Mouse (Mus musculus): ENCODE data around the gene Actr6.

Actr6 gene

GRCm38 (mm10) chr10:89732001-89732794, at the start of gene Actr6:
Gene Actr6 (minus strand): TSS chr10:89732295.
- DNase-seq (ENCODE audit: extremely low read depth, insufficient read length, low spot score): peak; percentile 82

- no peak for DNase-seq (ENCODE audit: extremely low read depth, insufficient read length, low spot score)
Observed at GRCm38 (mm10) chr10:89776029-89776428, 43.9 kb upstream of the Actr6 start.

GRCm38 (mm10) chr10:89771894-89772293, 39.8 kb upstream of the Actr6 start:
- no peak for DNase-seq (ENCODE audit: extremely low read depth, insufficient read length, low spot score)

- DNase-seq (ENCODE audit: extremely low read depth, insufficient read length, low spot score): no peak
Observed at GRCm38 (mm10) chr10:89769096-89769495, 37.0 kb upstream of the Actr6 start.

GRCm38 (mm10) chr10:89768352-89769020, 36.4 kb upstream of the Actr6 start:
- no peak for DNase-seq (ENCODE audit: extremely low read depth, insufficient read length, low spot score)

GRCm38 (mm10) chr10:89765790-89766714, 34.0 kb upstream of the Actr6 start:
- DNase-seq (ENCODE audit: extremely low read depth, insufficient read length, low spot score): no peak

- no peak for DNase-seq (ENCODE audit: extremely low read depth, insufficient read length, low spot score)
Observed at GRCm38 (mm10) chr10:89764457-89765121, 32.5 kb upstream of the Actr6 start.

GRCm38 (mm10) chr10:89760772-89761171, 28.7 kb upstream of the Actr6 start:
- DNase-seq (ENCODE audit: extremely low read depth, insufficient read length, low spot score): no peak

- no peak for DNase-seq (ENCODE audit: extremely low read depth, insufficient read length, low spot score)
Observed at GRCm38 (mm10) chr10:89755231-89755630, 23.1 kb upstream of the Actr6 start.

GRCm38 (mm10) chr10:89751069-89751468, 19.0 kb upstream of the Actr6 start:
- DNase-seq (ENCODE audit: extremely low read depth, insufficient read length, low spot score): no peak

- peak; percentile 19 for DNase-seq (ENCODE audit: extremely low read depth, insufficient read length, low spot score)
Observed at GRCm38 (mm10) chr10:89748619-89749018, 16.5 kb upstream of the Actr6 start.

- DNase-seq (ENCODE audit: extremely low read depth, insufficient read length, low spot score): no peak
Observed at GRCm38 (mm10) chr10:89747911-89748310, 15.8 kb upstream of the Actr6 start.

GRCm38 (mm10) chr10:89747221-89747905, 15.3 kb upstream of the Actr6 start:
- no peak for DNase-seq (ENCODE audit: extremely low read depth, insufficient read length, low spot score)

- DNase-seq (ENCODE audit: extremely low read depth, insufficient read length, low spot score): no peak
Observed at GRCm38 (mm10) chr10:89746581-89746980, 14.5 kb upstream of the Actr6 start.

- DNase-seq (ENCODE audit: extremely low read depth, insufficient read length, low spot score): no peak
Observed at GRCm38 (mm10) chr10:89745666-89746020, 13.5 kb upstream of the Actr6 start.

GRCm38 (mm10) chr10:89744871-89745665, 13.0 kb upstream of the Actr6 start, which contains the start of gene Uhrf1bp1l:
Gene Uhrf1bp1l (plus strand): TSS chr10:89744991.
- DNase-seq (ENCODE audit: extremely low read depth, insufficient read length, low spot score): peak; percentile 97

GRCm38 (mm10) chr10:89744341-89744740, 12.2 kb upstream of the Actr6 start:
- no peak for DNase-seq (ENCODE audit: extremely low read depth, insufficient read length, low spot score)

GRCm38 (mm10) chr10:89743266-89743665, 11.2 kb upstream of the Actr6 start:
- DNase-seq (ENCODE audit: extremely low read depth, insufficient read length, low spot score): peak; percentile 44

- DNase-seq (ENCODE audit: extremely low read depth, insufficient read length, low spot score): no peak
Observed at GRCm38 (mm10) chr10:89740995-89741394, 8.9 kb upstream of the Actr6 start.
